Mouse (Mus musculus) embryonic fibroblast, embryonic 13.5 days (primary cell): ENCODE results near the gene Atpif1.
A peak's percentile ranks its signal among the peaks of the same experiment; 100 is the strongest.

ENCODE experiments used
- CTCF ChIP-seq: IDR thresholded peaks from 2 replicates; pipeline ENCODE4 v1.5.1; 2011; ENCODE audit warnings: mild to moderate bottlenecking, control low read depth, low read length, moderate library complexity, borderline replicate concordance; ENCODE audit not compliant: insufficient read depth
- POLR2A ChIP-seq: IDR thresholded peaks from 2 replicates; pipeline ENCODE4 v1.6.1; 2011; ENCODE audit warnings: low read depth, mild to moderate bottlenecking, control low read depth, low read length, moderate library complexity

GRCm38 (mm10) chr4:132532981-132533916 is at the start of gene Atpif1:
- TF ChIP-seq POLR2A, result peak; percentile 94
- TF ChIP-seq CTCF, result no peak
